Comparison of ENCODE assay signal across 24 mouse cellular contexts in the genomic region with DNA sequence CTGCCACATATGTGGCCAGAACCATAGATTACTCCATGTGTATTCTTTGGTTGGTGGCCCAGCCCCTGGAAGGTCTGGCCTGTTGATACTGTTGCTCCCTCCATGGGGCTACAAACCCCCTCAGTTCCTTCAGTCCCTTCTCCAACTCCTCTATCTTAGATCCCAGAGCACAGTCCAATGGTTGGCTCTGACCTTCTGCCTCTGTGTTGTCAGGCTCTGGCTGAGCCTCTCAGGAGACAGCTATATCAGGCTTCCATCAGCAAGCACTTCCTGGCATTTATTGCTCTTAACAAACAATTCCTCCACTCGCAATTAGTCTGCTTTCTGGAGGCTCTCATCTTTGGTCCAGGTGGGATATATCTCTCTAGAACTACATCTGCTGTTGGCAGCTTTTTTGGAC.
A peak's percentile ranks its signal among the peaks of the same experiment; 100 is the strongest.
DNase-seq lines count a peak whose midpoint lies in the region; ATAC-seq and TF ChIP-seq lines count a peak whose summit lies in the region.
"Had no signal": no experiment of that assay in that cellular context is flagged by ENCODE, and none has a peak within 500 bp of the region (broad histone marks: within the 10 kb centered on the region; RNA-seq: fewer than 3 reads in every experiment).

No protein-coding gene starts in this region.

- no peak for TF ChIP-seq CTCF in stomach, postnatal 0 days (IDR thresholded peaks at IDR 0.05; ENCODE audit: low read depth)

- no peak overlapping the region for H3K4me2 ChIP-seq in kidney, embryonic 15.5 days
- H3K4me2 ChIP-seq in stomach, embryonic 14.5 days (replicated peaks; ENCODE audit: low read depth, low read length): no peak overlapping the region
- no peak overlapping the region for H3K4me2 ChIP-seq in stomach, postnatal 0 days (replicated peaks; ENCODE audit: low read depth)
- H3K4me2 ChIP-seq: embryonic facial prominence, embryonic 12.5 days; forebrain, embryonic 13.5 days; forebrain, embryonic 15.5 days had no signal

- H3K4me3 ChIP-seq in kidney, embryonic 15.5 days (replicated peaks): no peak overlapping the region
- no peak overlapping the region for H3K4me3 ChIP-seq in stomach, embryonic 14.5 days (ENCODE audit: low read depth, low read length)
- no peak overlapping the region for H3K4me3 ChIP-seq in stomach, postnatal 0 days (ENCODE audit: low read depth, low read length)
- H3K4me3 ChIP-seq: embryonic facial prominence, embryonic 10.5 days; embryonic facial prominence, embryonic 12.5 days; forebrain, embryonic 13.5 days; forebrain, embryonic 15.5 days had no signal

- no peaks in the 10 kb centered on the region for H3K4me1 ChIP-seq in kidney, embryonic 15.5 days
- H3K4me1 ChIP-seq in stomach, embryonic 14.5 days (ENCODE audit: control insufficient read depth, insufficient read depth, low read length): no peaks in the 10 kb centered on the region
- no peaks in the 10 kb centered on the region for H3K4me1 ChIP-seq in stomach, postnatal 0 days (replicated peaks; ENCODE audit: control insufficient read depth, insufficient read depth)
- H3K4me1 ChIP-seq: embryonic facial prominence, embryonic 10.5 days; embryonic facial prominence, embryonic 12.5 days; forebrain, embryonic 13.5 days; forebrain, embryonic 15.5 days had no signal

- no peak for DNase-seq in kidney, postnatal 25 days
- DNase-seq in stomach, postnatal 0 days (ENCODE audit: low spot score): no peak
- no peak for DNase-seq in natural killer cell, adult 2 months (ENCODE audit: low spot score in 2 of 2)
- DNase-seq: adrenal gland, adult 8-10 months; adrenal gland, postnatal 14 days; adrenal gland, postnatal 36 days; B cell, adult 2 months; cerebellum, adult 11-12 months; cerebellum, adult 2 months; cerebellum, adult 9-10 months; cerebellum, postnatal 10 days; cerebellum, postnatal 25 days; forebrain, postnatal 0 days had no signal

- no peak for TF ChIP-seq EP300 in stomach, postnatal 0 days (optimal IDR thresholded peaks at IDR 0.05)

- no peaks in the 10 kb centered on the region for H3K27me3 ChIP-seq in kidney, embryonic 15.5 days
- no peaks in the 10 kb centered on the region for H3K27me3 ChIP-seq in stomach, embryonic 14.5 days (ENCODE audit: control insufficient read depth, insufficient read depth, low read length)
- no peaks in the 10 kb centered on the region for H3K27me3 ChIP-seq in stomach, postnatal 0 days (ENCODE audit: control insufficient read depth, insufficient read depth, low read length)
- H3K27me3 ChIP-seq: CH12.LX; embryonic facial prominence, embryonic 12.5 days; forebrain, embryonic 13.5 days; forebrain, embryonic 15.5 days; Patski had no signal

- no peak overlapping the region for H3K9ac ChIP-seq in kidney, embryonic 15.5 days
- no peak overlapping the region for H3K9ac ChIP-seq in stomach, embryonic 14.5 days (replicated peaks; ENCODE audit: low read depth, low read length)
- H3K9ac ChIP-seq in stomach, postnatal 0 days (ENCODE audit: low read length): no peak overlapping the region
- H3K9ac ChIP-seq: embryonic facial prominence, embryonic 12.5 days; forebrain, embryonic 13.5 days; forebrain, embryonic 15.5 days; forebrain, postnatal 0 days had no signal

- peak; percentile 58; the same call in 1 of the 2 replicates for ATAC-seq in kidney, embryonic 15.5 days (replicated peaks; ENCODE audit: low FRiP score)
- 0 out of 2 replicates have a peak, but pooled peaks have one; percentile 33 for ATAC-seq in stomach, embryonic 14.5 days (ENCODE audit: insufficient number of reproducible peaks, insufficient read depth, low FRiP score, low read depth)
- no peak for ATAC-seq in stomach, postnatal 0 days (ENCODE audit: low FRiP score, low TSS enrichment)
- ATAC-seq: activated CD4-positive, CD25-positive, alpha-beta regulatory T cell, adult 4 months; CD4-positive, CD25-positive, alpha-beta regulatory T cell, adult 4 months; forebrain, embryonic 13.5 days; forebrain, embryonic 15.5 days; forebrain, postnatal 0 days; Patski had no signal

- H3K36me3 ChIP-seq in kidney, embryonic 15.5 days: no peaks in the 10 kb centered on the region
- H3K36me3 ChIP-seq in stomach, embryonic 14.5 days (ENCODE audit: control insufficient read depth, insufficient read depth, low read length): no peaks in the 10 kb centered on the region
- H3K36me3 ChIP-seq in stomach, postnatal 0 days (ENCODE audit: control insufficient read depth, insufficient read depth, low read length): no peaks in the 10 kb centered on the region
- H3K36me3 ChIP-seq: embryonic facial prominence, embryonic 10.5 days; embryonic facial prominence, embryonic 12.5 days; forebrain, embryonic 15.5 days; G1E had no signal

- 8% methylated on average over 1 of the region's 1 CpGs for WGBS in kidney, embryonic 15.5 days
- 22% methylated on average over 1 of the region's 1 CpGs for whole genome bisulfite sequencing in stomach, embryonic 14.5 days
- WGBS in stomach, postnatal 0 days: 13% methylated on average over 1 of the region's 1 CpGs

- no peaks in the 10 kb centered on the region for H3K9me3 ChIP-seq in kidney, embryonic 15.5 days (replicated peaks)
- H3K9me3 ChIP-seq in stomach, embryonic 14.5 days (ENCODE audit: control insufficient read depth, low read depth, low read length): no peaks in the 10 kb centered on the region
- H3K9me3 ChIP-seq in stomach, postnatal 0 days (ENCODE audit: control insufficient read depth, low read length): no peaks in the 10 kb centered on the region
- H3K9me3 ChIP-seq: embryonic facial prominence, embryonic 10.5 days; embryonic facial prominence, embryonic 12.5 days; forebrain, embryonic 13.5 days; forebrain, embryonic 15.5 days had no signal

- no peak overlapping the region for H3K27ac ChIP-seq in kidney, embryonic 15.5 days
- H3K27ac ChIP-seq in stomach, embryonic 14.5 days (ENCODE audit: low read length): no peak overlapping the region
- H3K27ac ChIP-seq in stomach, postnatal 0 days (replicated peaks): no peak overlapping the region
- H3K27ac ChIP-seq: embryonic facial prominence, embryonic 10.5 days; embryonic facial prominence, embryonic 12.5 days; forebrain, embryonic 13.5 days; forebrain, embryonic 15.5 days had no signal
